Mouse (Mus musculus) c-Kit-positive CD71-negative TER-119-negative erythroid progenitor cells, embryonic 14.5 days (primary cell): ENCODE data around the gene Arih2.
"Not testable (repeated sequence)": the region's sequence is repeated elsewhere in the genome, so short reads cannot be mapped to it uniquely, and the experiment has no call there.

ENCODE experiments used
- DNase-seq: peaks from one replicate; pipeline ENCODE4 v3.0.0-alpha.2; 2013; ENCODE audit warnings: low read depth

Gene Arih2

GRCm38 (mm10) chr9:108649561-108650440 is 615 bp upstream of the Arih2 start:
- no peak for DNase-seq

- no peak for DNase-seq
Observed at GRCm38 (mm10) chr9:108648166-108648565, 1.0 kb downstream of the Arih2 start.

- DNase-seq: no peak
Observed at GRCm38 (mm10) chr9:108639825-108640224, 9.4 kb downstream of the Arih2 start.

GRCm38 (mm10) chr9:108635415-108635814 is 13.8 kb downstream of the Arih2 start:
- no peak for DNase-seq

- no peak for DNase-seq
Observed at GRCm38 (mm10) chr9:108633846-108634245, 15.3 kb downstream of the Arih2 start.

GRCm38 (mm10) chr9:108632375-108632774 is 16.8 kb downstream of the Arih2 start:
- no peak for DNase-seq

- no peak for DNase-seq
Observed at GRCm38 (mm10) chr9:108631631-108632256, 17.4 kb downstream of the Arih2 start.

GRCm38 (mm10) chr9:108630683-108631082 is 18.5 kb downstream of the Arih2 start:
- no peak for DNase-seq

- no peak for DNase-seq
Observed at GRCm38 (mm10) chr9:108628141-108628540, 21.0 kb downstream of the Arih2 start.

- DNase-seq: no peak
Observed at GRCm38 (mm10) chr9:108626498-108626897, 22.7 kb downstream of the Arih2 start.

GRCm38 (mm10) chr9:108617301-108617700 is 31.9 kb downstream of the Arih2 start:
- DNase-seq: no peak

- DNase-seq: no peak
Observed at GRCm38 (mm10) chr9:108611488-108611887, 37.7 kb downstream of the Arih2 start.

- DNase-seq: no peak
Observed at GRCm38 (mm10) chr9:108608889-108609288, 40.3 kb downstream of the Arih2 start.

- not testable (repeated sequence) for DNase-seq
Observed at GRCm38 (mm10) chr9:108607929-108608328, 41.3 kb downstream of the Arih2 start.

- DNase-seq: no peak
Observed at GRCm38 (mm10) chr9:108601986-108602385, 47.2 kb downstream of the Arih2 start.

GRCm38 (mm10) chr9:108600011-108600410 is 49.2 kb downstream of the Arih2 start:
- no peak for DNase-seq

GRCm38 (mm10) chr9:108599021-108599566 is 50.1 kb downstream of the Arih2 start:
- no peak for DNase-seq

- no peak for DNase-seq
Observed at GRCm38 (mm10) chr9:108596998-108597764, 52.0 kb downstream of the Arih2 start, which contains the start of gene P4htm. Gene P4htm (minus strand): TSS chr9:108597667.

- no peak for DNase-seq
Observed at GRCm38 (mm10) chr9:108594354-108594753, 54.8 kb downstream of the Arih2 start.

- DNase-seq: no peak
Observed at GRCm38 (mm10) chr9:108591462-108591861, 57.7 kb downstream of the Arih2 start.

- no peak for DNase-seq
Observed at GRCm38 (mm10) chr9:108589229-108589628, 60.0 kb downstream of the Arih2 start.

GRCm38 (mm10) chr9:108587571-108588180 is 61.5 kb downstream of the Arih2 start:
- no peak for DNase-seq
